Mouse (Mus musculus): ENCODE results near the gene Haus5. TPM values are rescaled to one million over a fixed set of nuclear protein-coding genes. Genes with fewer than 3 reads are reported as not detected.

The Haus5 gene
- polyA plus RNA-seq, 1 experiment from 2014 or later, result 29.7 TPM

DNA sequence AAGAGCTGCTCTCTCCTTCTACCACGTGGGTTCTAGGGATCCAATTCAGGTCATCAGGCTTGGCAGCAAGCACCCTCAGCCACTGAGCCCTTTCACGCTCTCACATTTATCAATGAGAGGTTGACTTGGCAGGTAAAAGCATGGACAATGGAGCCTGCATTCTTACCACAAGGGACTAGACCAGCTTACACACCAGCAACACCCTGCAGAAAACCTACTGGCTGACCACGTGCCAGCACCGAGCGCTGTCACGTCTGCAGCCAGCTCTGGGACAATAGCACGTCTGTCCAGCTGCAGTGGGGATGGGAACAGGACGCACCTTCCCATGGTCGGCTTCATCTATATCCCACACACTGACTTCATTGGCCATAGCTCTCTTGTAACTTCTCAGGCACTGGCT, 46.1 kb downstream of the Haus5 start:
- no peak overlapping the region for H3K4me2 ChIP-seq
- peaks cover 56% of the 10 kb centered on the region for H3K36me3 ChIP-seq (replicated peaks)
- no peak overlapping the region for H3K27ac ChIP-seq
- no peak for ATAC-seq (replicated peaks)
- H3K4me1 ChIP-seq, result no peaks in the 10 kb centered on the region
- 92% methylated on average over 9 of the region's 9 CpGs for WGBS
- H3K9me3 ChIP-seq, result no peaks in the 10 kb centered on the region
- H3K27me3 ChIP-seq (replicated peaks), result no peaks in the 10 kb centered on the region
- H3K9ac ChIP-seq, result no peak overlapping the region
- no peak overlapping the region for H3K4me3 ChIP-seq

DNA sequence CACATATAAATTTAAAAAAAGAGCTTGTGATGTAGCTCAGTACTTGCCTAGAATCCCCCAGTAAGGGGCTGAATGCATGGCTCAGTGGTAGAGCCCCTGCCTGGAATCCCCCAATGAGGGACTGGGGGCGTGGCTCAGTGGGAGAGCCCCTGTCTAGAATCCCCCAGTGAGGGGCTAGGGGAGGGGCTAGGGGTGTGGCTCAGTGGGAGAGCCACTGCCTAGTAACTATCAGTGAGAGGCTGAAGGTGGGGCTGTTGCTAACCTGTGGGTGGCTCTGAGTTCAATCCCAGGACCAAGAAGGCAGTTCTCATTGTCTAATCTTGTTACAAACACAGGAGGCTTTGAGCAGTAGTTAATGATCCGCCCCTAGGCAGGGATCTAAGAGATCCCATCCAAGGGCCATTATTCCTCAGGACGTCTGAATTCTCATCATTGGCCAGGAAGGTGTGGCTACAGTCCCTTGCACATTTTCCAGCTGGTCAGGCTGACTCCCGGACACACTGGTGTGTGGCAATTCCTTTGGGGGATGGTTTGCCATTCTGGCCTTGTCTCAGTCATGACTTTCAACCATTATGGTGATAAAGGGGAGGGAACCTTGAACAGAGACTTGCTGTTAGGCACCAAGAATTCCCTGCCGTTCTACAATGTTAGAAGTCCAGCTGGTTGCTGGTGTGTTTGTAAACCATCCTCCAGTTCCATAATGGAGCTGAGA, 49.6 kb downstream of the Haus5 start:
- H3K27ac ChIP-seq, result no peak overlapping the region
- H3K4me1 ChIP-seq, result no peaks in the 10 kb centered on the region
- no peaks in the 10 kb centered on the region for H3K9me3 ChIP-seq
- 59% methylated on average over 5 of the region's 5 CpGs for WGBS
- no peak overlapping the region for H3K4me2 ChIP-seq
- no peak overlapping the region for H3K4me3 ChIP-seq
- peaks cover 39% of the 10 kb centered on the region for H3K36me3 ChIP-seq (replicated peaks)
- H3K9ac ChIP-seq, result no peak overlapping the region
- peak; percentile 33; the same call in 1 of the 2 replicates for ATAC-seq (replicated peaks)
- H3K27me3 ChIP-seq (replicated peaks), result no peaks in the 10 kb centered on the region

DNA sequence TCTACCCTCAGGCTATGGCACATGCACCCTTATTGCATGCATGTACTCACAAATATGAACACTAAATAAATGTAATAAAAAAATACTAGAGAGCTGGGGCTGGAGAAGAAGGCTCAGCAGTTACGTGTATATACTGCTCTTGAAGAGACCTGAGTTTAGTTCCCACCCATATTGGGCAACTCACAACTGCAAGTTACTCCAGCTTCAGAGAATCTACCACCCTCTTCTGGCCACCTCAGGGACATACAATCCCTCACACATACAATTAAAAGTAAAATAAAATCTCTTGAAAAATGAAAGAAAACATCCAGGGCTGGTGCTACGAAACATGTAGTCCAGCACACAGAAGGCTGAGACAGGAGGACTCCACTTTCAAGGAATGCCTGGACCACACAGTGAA, 50.3 kb downstream of the Haus5 start:
- Histone ChIP-seq H3K27me3 (replicated peaks) (no peaks in the 10 kb centered on the region), H3K36me3 (replicated peaks) (peaks cover 36% of the 10 kb centered on the region), H3K4me2 (no peak overlapping the region), H3K9ac (no peak overlapping the region), H3K4me1 (no peaks in the 10 kb centered on the region), H3K9me3 (no peaks in the 10 kb centered on the region), H3K4me3 (no peak overlapping the region), H3K27ac (no peak overlapping the region)
- WGBS, result 77% methylated on average over 2 of the region's 2 CpGs
- ATAC-seq (replicated peaks), result no peak

DNA sequence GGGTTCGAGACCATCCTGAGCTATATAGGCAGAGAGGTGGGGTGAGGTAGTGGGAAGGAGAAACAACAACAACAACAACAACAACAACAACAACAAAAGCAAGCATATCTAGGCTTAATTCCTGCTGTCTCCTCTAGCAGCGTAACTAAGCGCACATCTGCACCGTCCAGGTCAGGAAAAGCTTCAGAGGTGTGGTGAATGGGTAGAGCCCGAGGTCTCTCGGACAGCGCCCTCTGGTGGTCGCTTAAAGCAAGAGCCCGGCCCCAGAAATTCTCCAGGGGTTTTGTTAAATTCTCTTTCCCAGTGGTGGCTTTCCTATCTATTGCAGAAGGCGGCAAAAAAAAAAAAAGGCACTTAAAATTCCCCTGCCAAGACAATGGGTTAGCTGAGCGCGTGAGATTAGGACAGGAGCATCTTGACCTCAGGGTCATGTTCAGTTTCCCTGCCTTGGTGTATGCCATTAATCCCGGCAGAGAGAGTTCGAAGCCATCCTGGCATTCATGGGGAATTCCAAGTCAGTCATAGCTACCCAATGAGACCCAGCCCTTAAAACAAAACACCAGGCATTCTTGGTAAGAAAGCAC, 51.2 kb downstream of the Haus5 start:
- Histone ChIP-seq H3K27ac (no peak overlapping the region), H3K9ac (no peak overlapping the region), H3K4me1 (no peaks in the 10 kb centered on the region), H3K4me3 (no peak overlapping the region), H3K36me3 (replicated peaks) (peaks cover 28% of the 10 kb centered on the region; the same call in 1 of the 2 replicates), H3K9me3 (no peaks in the 10 kb centered on the region), H3K27me3 (replicated peaks) (no peaks in the 10 kb centered on the region), H3K4me2 (no peak overlapping the region)
- 24% methylated on average over 14 of the region's 14 CpGs for WGBS
- no peak for ATAC-seq (replicated peaks)

DNA sequence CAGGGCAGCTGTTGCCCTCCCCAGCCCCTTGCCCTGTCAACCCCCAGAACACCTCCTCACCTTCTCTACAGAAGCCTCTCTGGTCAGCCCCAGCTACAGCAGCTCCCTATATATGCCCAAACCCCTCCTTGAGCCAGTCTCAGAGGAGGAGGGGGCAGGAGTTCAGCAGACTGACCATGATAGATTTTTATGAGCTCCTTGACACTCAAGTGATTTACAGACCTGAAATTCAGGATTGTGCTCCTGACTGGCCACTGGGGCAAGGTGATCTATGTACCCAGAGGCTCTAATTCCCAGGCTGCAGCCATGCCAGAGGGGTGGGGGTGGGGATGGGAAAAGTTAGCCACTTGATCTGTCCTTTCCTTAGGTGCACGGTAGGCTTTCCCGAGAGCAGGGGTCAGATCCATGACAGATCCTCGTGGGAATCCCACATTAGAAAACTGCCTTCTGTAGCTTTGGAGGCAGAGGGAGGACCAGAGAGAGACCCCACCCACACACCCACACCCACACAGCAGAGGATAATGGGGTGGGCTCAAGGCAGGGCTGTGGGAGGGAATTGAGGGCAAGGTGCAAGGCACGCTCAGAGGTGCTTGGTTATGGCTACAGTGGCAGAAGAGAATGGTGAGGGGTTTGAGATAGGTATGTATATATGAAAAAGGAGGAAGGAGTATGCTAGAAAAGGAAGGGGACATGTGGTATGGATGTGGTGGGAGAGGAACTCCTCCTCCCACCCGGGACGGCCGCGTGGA, 52.0 kb downstream of the Haus5 start, which contains the start of gene Upk1a:
Gene Upk1a (minus strand): TSS at position 194 of the 749 bp plus-strand sequence.
- no peak within 1 kb of the TSS for H3K27ac ChIP-seq
- no peaks in the 10 kb centered on the region for H3K4me1 ChIP-seq
- no peaks in the 10 kb centered on the region for H3K27me3 ChIP-seq (replicated peaks)
- H3K9ac ChIP-seq, result no peak within 1 kb of the TSS
- no peak within 1 kb of the TSS for H3K4me3 ChIP-seq
- no peak for ATAC-seq (replicated peaks)
- H3K9me3 ChIP-seq, result no peaks in the 10 kb centered on the region
- no peak within 1 kb of the TSS for H3K4me2 ChIP-seq
- WGBS, result 84% methylated on average over 8 of the region's 8 CpGs
- H3K36me3 ChIP-seq (replicated peaks), result peaks cover 21% of the 10 kb centered on the region; the same call in 1 of the 2 replicates

DNA sequence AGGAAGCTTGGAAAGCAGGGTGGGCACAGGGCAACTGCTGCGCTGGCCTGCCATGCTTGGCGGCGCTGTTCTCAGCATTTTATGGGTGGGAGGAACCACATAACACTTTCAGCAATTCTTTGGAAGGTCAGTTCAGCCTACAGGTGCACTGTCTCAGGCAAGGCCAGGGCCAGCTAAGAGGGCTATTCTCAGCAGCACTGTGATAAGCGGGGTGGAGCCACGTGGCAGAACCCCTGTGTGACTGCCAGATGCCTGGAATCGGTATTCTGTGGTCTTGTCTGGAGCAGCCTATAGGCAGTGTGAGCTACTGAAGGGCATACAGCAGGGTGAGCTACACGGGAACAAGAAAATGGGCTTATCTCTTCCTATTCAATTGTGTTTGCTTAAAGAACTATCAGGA, 54.8 kb downstream of the Haus5 start:
- WGBS, result 59% methylated on average over 7 of the region's 7 CpGs
- no peak for ATAC-seq (replicated peaks)
- H3K9me3 ChIP-seq, result no peaks in the 10 kb centered on the region
- H3K9ac ChIP-seq, result no peak overlapping the region
- H3K27me3 ChIP-seq (replicated peaks), result no peaks in the 10 kb centered on the region
- no peak overlapping the region for H3K27ac ChIP-seq
- no peaks in the 10 kb centered on the region for H3K36me3 ChIP-seq (replicated peaks)
- no peak overlapping the region for H3K4me3 ChIP-seq
- H3K4me2 ChIP-seq, result no peak overlapping the region
- H3K4me1 ChIP-seq, result no peaks in the 10 kb centered on the region

DNA sequence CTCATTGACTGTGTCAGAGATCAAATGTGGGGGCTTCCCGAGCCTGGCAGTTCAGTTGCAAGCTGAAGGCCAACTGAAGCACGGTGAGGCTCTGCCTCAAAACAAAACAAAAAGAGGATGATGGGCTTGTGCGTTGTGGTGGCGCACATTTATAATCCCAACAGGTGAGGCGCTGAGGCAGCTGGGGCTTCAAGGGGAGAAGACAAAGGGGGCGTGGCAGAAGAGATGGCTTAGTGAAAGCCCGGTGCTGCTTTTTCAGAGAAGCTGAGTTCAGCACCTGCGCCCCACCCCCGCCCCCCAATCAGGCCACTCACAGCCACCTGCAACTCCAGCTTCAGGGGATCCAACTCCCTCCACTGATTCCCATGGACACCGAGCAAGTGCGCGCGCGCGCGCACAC, 56.3 kb downstream of the Haus5 start:
- H3K4me2 ChIP-seq, result no peak overlapping the region
- 48% methylated on average over 16 of the region's 16 CpGs for WGBS
- no peak for ATAC-seq (replicated peaks)
- H3K9me3 ChIP-seq, result no peaks in the 10 kb centered on the region
- no peaks in the 10 kb centered on the region for H3K36me3 ChIP-seq (replicated peaks)
- H3K27me3 ChIP-seq (replicated peaks), result no peaks in the 10 kb centered on the region
- no peak overlapping the region for H3K27ac ChIP-seq
- H3K4me3 ChIP-seq, result no peak overlapping the region
- H3K4me1 ChIP-seq, result no peaks in the 10 kb centered on the region
- H3K9ac ChIP-seq, result no peak overlapping the region

DNA sequence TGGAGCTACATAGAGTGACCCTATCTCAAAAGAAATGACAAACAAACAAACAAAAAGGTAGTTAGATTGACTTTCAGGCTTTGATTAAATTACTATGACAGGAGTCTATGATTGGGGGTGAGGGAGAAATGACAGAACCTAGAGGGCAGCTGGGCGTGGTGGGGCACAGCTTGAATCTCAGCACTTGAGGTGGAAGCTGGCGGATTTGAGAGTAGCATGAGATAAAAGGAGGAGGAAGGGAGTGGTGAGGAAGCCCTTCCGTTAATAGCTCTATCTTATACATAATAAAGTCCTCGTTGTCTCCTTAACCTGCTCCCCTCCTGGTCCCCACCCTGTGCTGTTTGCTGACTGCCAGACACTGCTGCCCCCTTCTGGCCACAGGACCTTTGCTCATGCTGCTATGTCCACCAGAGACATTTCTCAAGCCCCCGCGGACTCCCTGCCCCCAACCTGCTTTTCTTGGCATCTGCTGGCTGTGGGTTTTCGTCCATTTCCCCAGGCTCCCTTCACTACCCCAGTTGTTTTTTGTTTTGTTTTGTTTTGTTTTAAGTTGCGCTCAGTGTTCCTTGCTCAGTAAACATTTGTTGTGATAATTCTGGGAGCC, 57.0 kb downstream of the Haus5 start:
- no peak for ATAC-seq (replicated peaks)
- no peak overlapping the region for H3K27ac ChIP-seq
- 27% methylated on average over 8 of the region's 8 CpGs for WGBS

DNA sequence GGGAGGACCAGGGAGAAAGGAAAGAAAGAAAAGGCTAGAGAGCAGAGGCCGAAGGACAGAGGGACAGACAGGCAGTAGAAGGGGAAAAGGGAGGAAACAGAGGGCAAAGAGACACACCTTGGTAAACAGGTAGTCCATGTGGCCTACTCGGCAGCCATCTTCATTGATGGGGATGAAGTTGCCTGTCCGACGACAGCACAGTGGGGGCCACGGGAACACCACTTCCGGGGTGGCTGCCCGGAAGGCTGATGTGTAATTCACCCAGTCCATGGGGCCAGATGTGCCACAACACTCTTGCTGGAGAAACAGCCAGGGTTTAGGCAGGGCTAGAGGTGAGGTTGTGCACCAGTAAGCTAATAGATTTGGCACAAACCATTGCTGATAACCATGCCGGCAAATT, 59.9 kb downstream of the Haus5 start:
- Histone ChIP-seq H3K9me3 (no peaks in the 10 kb centered on the region), H3K4me2 (no peak overlapping the region), H3K27ac (no peak overlapping the region), H3K27me3 (replicated peaks) (no peaks in the 10 kb centered on the region), H3K4me3 (no peak overlapping the region), H3K9ac (no peak overlapping the region), H3K4me1 (peaks cover 8% of the 10 kb centered on the region; the same call in 1 of the 2 replicates), H3K36me3 (replicated peaks) (no peaks in the 10 kb centered on the region)
- WGBS, result 88% methylated on average over 8 of the region's 8 CpGs
- no peak for ATAC-seq (replicated peaks)

More for the DNA sequence above, 57.0 kb downstream of the Haus5 start:
- no peak overlapping the region for H3K9ac ChIP-seq
- H3K27me3 ChIP-seq (replicated peaks), result no peaks in the 10 kb centered on the region
- no peak overlapping the region for H3K4me2 ChIP-seq
- H3K4me3 ChIP-seq, result no peak overlapping the region
- H3K4me1 ChIP-seq, result no peaks in the 10 kb centered on the region
- H3K9me3 ChIP-seq, result no peaks in the 10 kb centered on the region
- no peaks in the 10 kb centered on the region for H3K36me3 ChIP-seq (replicated peaks)

DNA sequence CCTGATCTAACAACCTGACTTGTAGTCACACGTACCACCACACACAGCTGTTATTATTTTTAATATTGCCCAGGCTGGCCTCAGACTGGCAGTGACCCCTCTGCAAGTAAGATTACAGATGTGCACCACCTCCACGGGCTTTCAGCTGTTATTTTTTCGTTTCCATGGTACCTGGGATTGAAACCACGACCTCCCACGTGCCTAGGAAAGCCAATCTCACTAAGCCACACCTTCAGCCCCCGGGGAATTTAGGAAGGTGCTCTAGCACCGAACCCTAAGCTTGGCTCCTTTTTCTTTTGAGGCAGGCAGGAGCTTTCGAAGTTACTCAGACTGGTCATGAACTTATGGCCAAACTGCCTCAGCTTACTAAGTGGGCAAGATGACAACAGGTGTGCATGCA, 60.4 kb downstream of the Haus5 start:
- no peak for ATAC-seq (replicated peaks)
- no peaks in the 10 kb centered on the region for H3K36me3 ChIP-seq (replicated peaks)
- H3K27ac ChIP-seq, result no peak overlapping the region
- no peaks in the 10 kb centered on the region for H3K9me3 ChIP-seq
- 61% methylated on average over 8 of the region's 8 CpGs for WGBS
- H3K27me3 ChIP-seq (replicated peaks), result no peaks in the 10 kb centered on the region
- H3K9ac ChIP-seq, result no peak overlapping the region
- H3K4me3 ChIP-seq, result no peak overlapping the region
- no peak overlapping the region for H3K4me2 ChIP-seq
- peaks cover 13% of the 10 kb centered on the region for H3K4me1 ChIP-seq
